Mouse (Mus musculus) kidney, postnatal 0 days (tissue): Measurements from ENCODE around the gene Zmiz1. TPM values are rescaled to one million over a fixed set of nuclear protein-coding genes. Genes with fewer than 3 reads are reported as not detected.
A peak's percentile ranks its signal among the peaks of the same experiment; 100 is the strongest.

Experiments used
- ATAC-seq: fragments of 200-750 bp; cut with Nextera tagmentation; replicated peaks from 2 replicates; pipeline ENCODE4 v1.8.0; 2017; ENCODE audit warnings: low read depth, moderate number of reproducible peaks, moderate TSS enrichment, moderate library complexity; ENCODE audit not compliant: low FRiP score
- DNase-seq: peaks from one replicate; pipeline ENCODE4 v3.0.0-alpha.2; 2016; ENCODE audit warnings: low spot score
- H3K27ac ChIP-seq: fragments of 300-500 bp; sonication (generic); 2 replicates; pipeline ENCODE4 v1.5.1; 2014; ENCODE audit warnings: mild to moderate bottlenecking
- H3K27me3 ChIP-seq: fragments of 300-500 bp; sonication (generic); 2 replicates; pipeline ENCODE4 v1.6.1; 2014; ENCODE audit warnings: low read length, mixed read lengths; ENCODE audit not compliant: insufficient read depth
- H3K36me3 ChIP-seq: fragments of 300-500 bp; sonication (generic); 2 replicates; pipeline ENCODE4 v1.6.1; 2014; ENCODE audit warnings: low read length, mixed read lengths; ENCODE audit not compliant: insufficient read depth
- H3K4me1 ChIP-seq: fragments of 300-500 bp; sonication (generic); replicated peaks from 2 replicates; pipeline ENCODE4 v1.6.1; 2014; ENCODE audit warnings: antibody characterized with exemption, low read length, mixed read lengths; ENCODE audit not compliant: insufficient read depth
- H3K4me2 ChIP-seq: fragments of 300-500 bp; sonication (generic); 2 replicates; pipeline ENCODE4 v1.6.1; 2014; ENCODE audit warnings: mild to moderate bottlenecking, low read length, moderate library complexity, mixed read lengths
- H3K4me3 ChIP-seq: fragments of 300-500 bp; sonication (generic); replicated peaks from 2 replicates; pipeline ENCODE4 v1.5.1; 2014; ENCODE audit warnings: low read depth, low read length
- H3K9ac ChIP-seq: fragments of 300-500 bp; sonication (generic); 2 replicates; pipeline ENCODE4 v1.6.1; 2014; ENCODE audit warnings: low read depth, low read length
- H3K9me3 ChIP-seq: fragments of 300-500 bp; sonication (generic); replicated peaks from 2 replicates; pipeline ENCODE4 v1.6.1; 2016; ENCODE audit warnings: low read length, inconsistent platforms, mixed read lengths
- CTCF ChIP-seq: IDR thresholded peaks from 2 replicates; pipeline ENCODE4 v1.5.1; 2016; ENCODE audit warnings: antibody characterized with exemption, low read depth, mild to moderate bottlenecking, moderate library complexity
- WGBS: fragments of 180-500 bp; shearing (Covaris S2); extraction: QIAGEN DNeasy Blood & Tissue Kit; methylation state at CpG from one replicate; pipeline ENCODE4 v1.1.7; 2014; 5-methylcytosine and 5-hydroxymethylcytosine counted together
- polyA plus RNA-seq: library from polyadenylated mRNA; unstranded; fragments of >200 nt; fragmentation: Nextera tagmentation; extraction: Ambion mirVana; gene quantifications from 2 replicates; pipeline ENCODE4 v1.2.1, GENCODE M21; 2015

Gene Zmiz1
- polyA plus RNA-seq, 1 experiment from 2014 or later, result 25.0 TPM

GRCm38 (mm10) chr14:25577431-25577830 is 118.4 kb downstream of the Zmiz1 start:
- H3K4me2 ChIP-seq, result no peak overlapping the region
- TF ChIP-seq CTCF, result no peak
- H3K9ac ChIP-seq, result no peak overlapping the region
- DNase-seq (peak; percentile 29), ATAC-seq (no peak)
- no peaks in the 10 kb centered on the region for H3K4me1 ChIP-seq
- H3K9me3 ChIP-seq, result no peaks in the 10 kb centered on the region
- no peak overlapping the region for H3K4me3 ChIP-seq
- H3K27ac ChIP-seq, result no peak overlapping the region
- WGBS, result 72% methylated on average over 3 of the region's 3 CpGs
- H3K36me3 ChIP-seq, result peaks cover 75% of the 10 kb centered on the region
- H3K27me3 ChIP-seq, result no peaks in the 10 kb centered on the region

- peaks cover 66% of the 10 kb centered on the region for H3K36me3 ChIP-seq
Observed at GRCm38 (mm10) chr14:25579597-25579996, 120.6 kb downstream of the Zmiz1 start.

GRCm38 (mm10) chr14:25580397-25580796 is 121.4 kb downstream of the Zmiz1 start:
- no peak for TF ChIP-seq CTCF
- ATAC-seq (no peak), DNase-seq (no peak)
- H3K4me3 ChIP-seq, result no peak overlapping the region
- no peak overlapping the region for H3K9ac ChIP-seq
- H3K36me3 ChIP-seq, result peaks cover 65% of the 10 kb centered on the region
- no peaks in the 10 kb centered on the region for H3K27me3 ChIP-seq
- H3K4me2 ChIP-seq, result no peak overlapping the region
- no peak overlapping the region for H3K27ac ChIP-seq
- H3K9me3 ChIP-seq, result no peaks in the 10 kb centered on the region
- H3K4me1 ChIP-seq, result peaks cover 5% of the 10 kb centered on the region; the same call in 1 of the 2 replicates
- 73% methylated on average over 1 of the region's 1 CpGs for WGBS

More at GRCm38 (mm10) chr14:25579597-25579996, 120.6 kb downstream of the Zmiz1 start:
- Histone ChIP-seq H3K9ac (no peak overlapping the region), H3K27me3 (no peaks in the 10 kb centered on the region), H3K9me3 (no peaks in the 10 kb centered on the region), H3K27ac (no peak overlapping the region), H3K4me1 (no peaks in the 10 kb centered on the region), H3K4me2 (no peak overlapping the region), H3K4me3 (no peak overlapping the region)
- WGBS, result 79% methylated on average over 7 of the region's 7 CpGs
- ATAC-seq (no peak), DNase-seq (no peak)
- no peak for TF ChIP-seq CTCF

GRCm38 (mm10) chr14:25582603-25583002 is 123.6 kb downstream of the Zmiz1 start:
- no peaks in the 10 kb centered on the region for H3K9me3 ChIP-seq
- TF ChIP-seq CTCF, result no peak
- no peak overlapping the region for H3K4me2 ChIP-seq
- H3K27me3 ChIP-seq, result no peaks in the 10 kb centered on the region
- H3K36me3 ChIP-seq, result peaks cover 44% of the 10 kb centered on the region
- 92% methylated on average over 6 of the region's 6 CpGs for WGBS
- no peak overlapping the region for H3K9ac ChIP-seq
- H3K4me3 ChIP-seq, result no peak overlapping the region
- no peak for DNase-seq
- H3K4me1 ChIP-seq, result peaks cover 27% of the 10 kb centered on the region
- no peak for ATAC-seq
- no peak overlapping the region for H3K27ac ChIP-seq

GRCm38 (mm10) chr14:25583899-25584298 is 124.9 kb downstream of the Zmiz1 start:
- Histone ChIP-seq H3K4me1 (peaks cover 36% of the 10 kb centered on the region), H3K27ac (no peak overlapping the region)
- 67% methylated on average over 10 of the region's 10 CpGs for WGBS

GRCm38 (mm10) chr14:25585545-25586301 is 126.7 kb downstream of the Zmiz1 start:
- H3K4me1 ChIP-seq, result peaks cover 36% of the 10 kb centered on the region
- peak overlapping the region; percentile 10; the same call in 1 of the 2 replicates for H3K27ac ChIP-seq
- H3K36me3 ChIP-seq, result peaks cover 23% of the 10 kb centered on the region
- no peaks in the 10 kb centered on the region for H3K9me3 ChIP-seq
- H3K27me3 ChIP-seq, result no peaks in the 10 kb centered on the region
- 37% methylated on average over 21 of the region's 21 CpGs for WGBS
- TF ChIP-seq CTCF, result no peak
- H3K9ac ChIP-seq, result peak overlapping the region; percentile 15; the same call in 1 of the 2 replicates
- H3K4me3 ChIP-seq, result no peak overlapping the region
- H3K4me2 ChIP-seq, result no peak overlapping the region
- no peak; the same call in 1 of the 2 replicates for ATAC-seq
- DNase-seq, result peak; percentile 64

More at GRCm38 (mm10) chr14:25583899-25584298, 124.9 kb downstream of the Zmiz1 start:
- no peak for DNase-seq
- TF ChIP-seq CTCF, result no peak
- ATAC-seq, result no peak
- peaks cover 33% of the 10 kb centered on the region for H3K36me3 ChIP-seq
- H3K9me3 ChIP-seq, result no peaks in the 10 kb centered on the region
- no peak overlapping the region for H3K4me2 ChIP-seq
- H3K9ac ChIP-seq, result no peak overlapping the region
- H3K4me3 ChIP-seq, result no peak overlapping the region
- H3K27me3 ChIP-seq, result no peaks in the 10 kb centered on the region
